Mouse (Mus musculus): ENCODE measurements around the gene Kcnd2.

Kcnd2 gene

GRCm38 (mm10) chr6:21424202-21424785, 209.0 kb downstream of the Kcnd2 start:
- DNase-seq (ENCODE audit: low read depth, low spot score), result peak; percentile 62

- no peak for DNase-seq (ENCODE audit: low read depth, low spot score)
Measured at GRCm38 (mm10) chr6:21431120-21431519, 215.8 kb downstream of the Kcnd2 start.

- DNase-seq (ENCODE audit: low read depth, low spot score), result no peak
Measured at GRCm38 (mm10) chr6:21464719-21465118, 249.4 kb downstream of the Kcnd2 start.

GRCm38 (mm10) chr6:21471891-21472544, 256.7 kb downstream of the Kcnd2 start:
- no peak for DNase-seq (ENCODE audit: low read depth, low spot score)

- no peak for DNase-seq (ENCODE audit: low read depth, low spot score)
Measured at GRCm38 (mm10) chr6:21482714-21483113, 267.4 kb downstream of the Kcnd2 start.

- DNase-seq (ENCODE audit: low read depth, low spot score), result no peak
Measured at GRCm38 (mm10) chr6:21488536-21488935, 273.2 kb downstream of the Kcnd2 start.

- DNase-seq (ENCODE audit: low read depth, low spot score), result no peak
Measured at GRCm38 (mm10) chr6:21502921-21503320, 287.6 kb downstream of the Kcnd2 start.

- no peak for DNase-seq (ENCODE audit: low read depth, low spot score)
Measured at GRCm38 (mm10) chr6:21510621-21511239, 295.4 kb downstream of the Kcnd2 start.

- no peak for DNase-seq (ENCODE audit: low read depth, low spot score)
Measured at GRCm38 (mm10) chr6:21520351-21520750, 305.0 kb downstream of the Kcnd2 start.

GRCm38 (mm10) chr6:21527489-21528074, 312.3 kb downstream of the Kcnd2 start:
- no peak for DNase-seq (ENCODE audit: low read depth, low spot score)

- DNase-seq (ENCODE audit: low read depth, low spot score), result peak; percentile 34
Measured at GRCm38 (mm10) chr6:21534009-21534408, 318.7 kb downstream of the Kcnd2 start.

GRCm38 (mm10) chr6:21534820-21535219, 319.5 kb downstream of the Kcnd2 start:
- no peak for DNase-seq (ENCODE audit: low read depth, low spot score)

- peak; percentile 80 for DNase-seq (ENCODE audit: low read depth, low spot score)
Measured at GRCm38 (mm10) chr6:21551501-21551900, 336.2 kb downstream of the Kcnd2 start.

GRCm38 (mm10) chr6:21570964-21571363, 355.7 kb downstream of the Kcnd2 start:
- DNase-seq (ENCODE audit: low read depth, low spot score), result no peak

GRCm38 (mm10) chr6:21590156-21590555, 374.9 kb downstream of the Kcnd2 start:
- no peak for DNase-seq (ENCODE audit: low read depth, low spot score)

GRCm38 (mm10) chr6:21597424-21597823, 382.1 kb downstream of the Kcnd2 start:
- DNase-seq (ENCODE audit: low read depth, low spot score), result no peak

- no peak for DNase-seq (ENCODE audit: low read depth, low spot score)
Measured at GRCm38 (mm10) chr6:21609381-21610059, 394.2 kb downstream of the Kcnd2 start.

- DNase-seq (ENCODE audit: low read depth, low spot score), result no peak
Measured at GRCm38 (mm10) chr6:21629989-21630388, 414.7 kb downstream of the Kcnd2 start.

- peak; percentile 16 for DNase-seq (ENCODE audit: low read depth, low spot score)
Measured at GRCm38 (mm10) chr6:21655681-21656080, 440.4 kb downstream of the Kcnd2 start.

- DNase-seq (ENCODE audit: low read depth, low spot score), result no peak
Measured at GRCm38 (mm10) chr6:21664135-21664534, 448.8 kb downstream of the Kcnd2 start.

GRCm38 (mm10) chr6:21664638-21665037, 449.3 kb downstream of the Kcnd2 start:
- DNase-seq (ENCODE audit: low read depth, low spot score), result no peak

GRCm38 (mm10) chr6:21684252-21684651, 468.9 kb downstream of the Kcnd2 start:
- no peak for DNase-seq (ENCODE audit: low read depth, low spot score)

Measured in telencephalon, adult 2 months (tissue).